Mouse (Mus musculus) ES-Bruce4 (cell line): Measurements from ENCODE around the gene Galnt6.

Experiments
- CTCF ChIP-seq: IDR thresholded peaks from one replicate; pipeline ENCODE4 v1.8.1; 2011; ENCODE audit warnings: low read depth, low read length
- EP300 ChIP-seq: IDR thresholded peaks from 2 replicates; pipeline ENCODE4 v1.6.1; 2011; ENCODE audit warnings: low read depth, low read length; ENCODE audit not compliant: insufficient read depth
- POLR2A ChIP-seq: IDR thresholded peaks from one replicate; pipeline ENCODE4 v1.8.1; 2011; ENCODE audit warnings: low read length; ENCODE audit not compliant: insufficient read depth

- TF ChIP-seq EP300 (no peak), POLR2A (no peak), CTCF (no peak)
Observed at GRCm38 (mm10) chr15:100701108-100701507, 28.1 kb downstream of the Galnt6 start.
